Mouse (Mus musculus) liver, adult 2 months (tissue): ENCODE data around the gene Nvl.

Experiments
- CTCF ChIP-seq: fragments of 200-500 bp; IDR thresholded peaks from 2 replicates; pipeline ENCODE4 v1.5.1; 2011; ENCODE audit warnings: low read depth, low read length, control low read depth
- POLR2A ChIP-seq: fragments of 200-500 bp; IDR thresholded peaks from 2 replicates; pipeline ENCODE4 v1.6.1; 2011; ENCODE audit warnings: low read length, control low read depth; ENCODE audit not compliant: insufficient read depth; ENCODE audit errors: extremely low read depth

DNA sequence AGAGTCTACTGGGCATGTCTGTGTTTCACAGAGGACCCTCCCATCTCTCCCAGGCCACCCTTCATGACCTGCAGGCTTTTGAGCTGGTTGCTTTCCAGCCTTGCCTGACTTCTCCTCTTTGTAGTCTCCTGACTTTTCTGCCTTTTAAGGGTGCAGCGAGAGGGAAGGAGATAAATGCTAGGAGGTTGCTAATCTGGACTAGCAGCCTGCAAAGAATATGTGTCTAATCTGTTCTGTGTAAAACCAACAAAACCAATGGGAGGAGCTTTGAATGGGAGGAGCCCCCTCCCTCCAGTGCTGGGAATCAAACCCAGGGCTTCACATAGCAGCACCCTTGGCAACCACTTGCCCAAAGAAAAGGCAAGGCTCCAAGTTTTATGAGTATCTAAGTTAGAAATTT lies 75.7 kb downstream of the Nvl start:
- TF ChIP-seq POLR2A, result no peak
- no peak for TF ChIP-seq CTCF
